Mouse (Mus musculus) frontal cortex, adult (tissue): ENCODE measurements at regions not wholly inside any gene's neighbourhood (a gene's known extent, or its start where the extent isn't known, plus 50 kb on each side); places are given as distances from the start of the nearest gene placed in this dataset.
A peak's percentile ranks its signal among the peaks of the same experiment; 100 is the strongest.
"Not testable (repeated sequence)": the region's sequence is repeated elsewhere in the genome, so short reads cannot be mapped to it uniquely, and the experiment has no call there.

Source experiments
- ATAC-seq: cut with Nextera tagmentation; 2 replicates; pipeline ENCODE4 v1.9.2; 2017; ENCODE audit warnings: mild to moderate bottlenecking, moderate library complexity, mixed read lengths; ENCODE audit not compliant: low TSS enrichment

- no peak for ATAC-seq
These were observed 199.7 kb upstream of the Slc7a11 start for GRCm38 (mm10) chr3:50643068-50643467.

- ATAC-seq, result peak; percentile 76
These were observed 196.5 kb upstream of the Slc7a11 start for GRCm38 (mm10) chr3:50639907-50640323.

GRCm38 (mm10) chr3:50634457-50635075 lies 191.2 kb upstream of the Slc7a11 start:
- no peak for ATAC-seq

- ATAC-seq, result no peak
These were observed 187.9 kb upstream of the Slc7a11 start for GRCm38 (mm10) chr3:50631286-50631685.

- no peak for ATAC-seq
These were observed 184.8 kb upstream of the Slc7a11 start for GRCm38 (mm10) chr3:50628092-50628696.

GRCm38 (mm10) chr3:50621176-50621575 lies 177.8 kb upstream of the Slc7a11 start:
- not testable (repeated sequence) for ATAC-seq

GRCm38 (mm10) chr3:50619061-50619460 lies 175.6 kb upstream of the Slc7a11 start:
- ATAC-seq, result no peak

- ATAC-seq, result no peak
These were observed 172.2 kb upstream of the Slc7a11 start for GRCm38 (mm10) chr3:50615384-50616285.

- peak; percentile 97 for ATAC-seq
These were observed 169.6 kb upstream of the Slc7a11 start for GRCm38 (mm10) chr3:50613011-50613410.

- ATAC-seq, result no peak
These were observed 166.1 kb upstream of the Slc7a11 start for GRCm38 (mm10) chr3:50609341-50610012.

- no peak for ATAC-seq
These were observed 164.3 kb upstream of the Slc7a11 start for GRCm38 (mm10) chr3:50607736-50608135.

GRCm38 (mm10) chr3:50606986-50607385 lies 163.6 kb upstream of the Slc7a11 start:
- peak; percentile 52; the same call in 1 of the 2 replicates for ATAC-seq

- no peak for ATAC-seq
These were observed 162.3 kb upstream of the Slc7a11 start for GRCm38 (mm10) chr3:50605750-50606149.

GRCm38 (mm10) chr3:50603182-50603581 lies 159.8 kb upstream of the Slc7a11 start:
- ATAC-seq, result no peak

GRCm38 (mm10) chr3:50595732-50596131 lies 152.3 kb upstream of the Slc7a11 start:
- ATAC-seq, result no peak

GRCm38 (mm10) chr3:50584323-50584722 lies 140.9 kb upstream of the Slc7a11 start:
- no peak for ATAC-seq

- no peak for ATAC-seq
These were observed 140.1 kb upstream of the Slc7a11 start for GRCm38 (mm10) chr3:50583475-50583874.

- ATAC-seq, result no peak
These were observed 131.0 kb upstream of the Slc7a11 start for GRCm38 (mm10) chr3:50574388-50574787.

- no peak for ATAC-seq
These were observed 126.6 kb upstream of the Slc7a11 start for GRCm38 (mm10) chr3:50570027-50570426.

GRCm38 (mm10) chr3:50569565-50569964 lies 126.2 kb upstream of the Slc7a11 start:
- ATAC-seq, result peak; percentile 44; the same call in 1 of the 2 replicates

- ATAC-seq, result no peak
These were observed 110.7 kb upstream of the Slc7a11 start for GRCm38 (mm10) chr3:50554150-50554549.

GRCm38 (mm10) chr3:50548568-50548967 lies 105.2 kb upstream of the Slc7a11 start:
- no peak for ATAC-seq
